Comparison of ENCODE assay signal across 9 mouse cellular contexts in the genomic region with DNA sequence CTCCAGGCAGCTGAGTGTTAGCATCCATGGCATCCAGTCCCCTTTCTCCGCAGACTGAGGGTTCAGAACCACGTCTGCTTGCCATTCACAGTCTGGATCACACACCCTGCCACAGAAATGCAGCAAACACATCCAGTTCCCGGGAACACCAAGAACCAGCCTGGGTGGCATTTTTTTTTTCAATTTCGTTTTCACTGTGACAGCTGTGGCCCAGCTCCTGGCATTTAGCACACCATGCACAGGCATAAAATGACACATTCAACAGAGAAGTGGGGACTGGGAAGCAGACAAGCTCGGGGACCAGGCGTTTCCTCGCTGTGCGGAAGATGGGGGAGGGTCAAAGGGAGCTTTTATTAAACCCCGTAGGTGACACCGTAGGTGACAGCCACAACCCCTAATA. TPM values are rescaled to one million over a fixed set of nuclear protein-coding genes. Genes with fewer than 3 reads are reported as not detected.
A peak's percentile ranks its signal among the peaks of the same experiment; 100 is the strongest.
DNase-seq lines count a peak whose midpoint lies in the region; ATAC-seq and TF ChIP-seq lines count a peak whose summit lies in the region.
"Had no signal": no experiment of that assay in that cellular context is flagged by ENCODE, and none has a peak within 500 bp of the region (broad histone marks: within the 10 kb centered on the region; RNA-seq: fewer than 3 reads in every experiment).

No protein-coding gene starts in this region.

- no peak for TF ChIP-seq RAD21 in CH12.LX (IDR thresholded peaks at IDR 0.05; ENCODE audit: low read depth, low read length)

- no peak overlapping the region for H3K4me2 ChIP-seq in forebrain, embryonic 13.5 days
- H3K4me2 ChIP-seq in forebrain, embryonic 11.5 days (ENCODE audit: low read depth, low read length, severe bottlenecking): no peak overlapping the region
- peak overlapping the region; percentile 54 for H3K4me2 ChIP-seq in CH12.LX (ENCODE audit: insufficient read depth, low read depth, poor library complexity, severe bottlenecking)
- H3K4me2 ChIP-seq in limb, embryonic 13.5 days (replicated peaks): peak overlapping the region; percentile 25; the same call in 1 of the 2 replicates

- no peaks in the 10 kb centered on the region for H3K9me3 ChIP-seq in forebrain, embryonic 13.5 days (replicated peaks)
- H3K9me3 ChIP-seq in forebrain, embryonic 11.5 days (ENCODE audit: control insufficient read depth, low read length): no peaks in the 10 kb centered on the region
- no peaks in the 10 kb centered on the region for H3K9me3 ChIP-seq in CH12.LX (replicated peaks; ENCODE audit: low read length)
- H3K9me3 ChIP-seq in limb, embryonic 13.5 days: no peaks in the 10 kb centered on the region

- no peak for TF ChIP-seq EP300 in CH12.LX (IDR thresholded peaks at IDR 0.05; ENCODE audit: low read length)

- TF ChIP-seq CTCF in CH12.LX (conservative IDR thresholded peaks at IDR 0.05 in 1 of 2, IDR thresholded peaks at IDR 0.05 in 1 of 2; ENCODE audit: low read depth in 2 of 2, low read length in 2 of 2): no peak

- peaks cover 10% of the 10 kb centered on the region for H3K4me1 ChIP-seq in forebrain, embryonic 13.5 days
- H3K4me1 ChIP-seq in forebrain, embryonic 11.5 days (replicated peaks; ENCODE audit: control insufficient read depth, insufficient read depth, low read length): peaks cover 2% of the 10 kb centered on the region; the same call in 1 of the 2 replicates
- peaks cover 48 to 95% of the 10 kb centered on the region in 2 experiments for H3K4me1 ChIP-seq in CH12.LX (ENCODE audit: control insufficient read depth in 1 of 2, insufficient read depth in 2 of 2)
- H3K4me1 ChIP-seq in limb, embryonic 13.5 days: peaks cover 22% of the 10 kb centered on the region

- no peaks in the 10 kb centered on the region for H3K27me3 ChIP-seq in forebrain, embryonic 13.5 days
- no peaks in the 10 kb centered on the region for H3K27me3 ChIP-seq in forebrain, embryonic 11.5 days (ENCODE audit: control insufficient read depth, insufficient read depth, low read length)
- H3K27me3 ChIP-seq in CH12.LX (replicated peaks): no peaks in the 10 kb centered on the region
- no peaks in the 10 kb centered on the region for H3K27me3 ChIP-seq in limb, embryonic 13.5 days

- H3K36me3 ChIP-seq in forebrain, embryonic 13.5 days (ENCODE audit: poor library complexity, severe bottlenecking): no peaks in the 10 kb centered on the region
- no peaks in the 10 kb centered on the region for H3K36me3 ChIP-seq in forebrain, embryonic 11.5 days (ENCODE audit: control insufficient read depth, insufficient read depth, low read length)
- H3K36me3 ChIP-seq in CH12.LX (replicated peaks in 1 of 2; ENCODE audit: control insufficient read depth in 1 of 2, insufficient read depth in 1 of 2, low read length in 1 of 2): peaks cover 0 to 8% of the 10 kb centered on the region in 2 experiments
- H3K36me3 ChIP-seq in limb, embryonic 13.5 days: peaks cover 21% of the 10 kb centered on the region

- DNase-seq in forebrain, embryonic 11.5 days (ENCODE audit: low spot score): no peak
- peak; percentile 68 for DNase-seq in layer of hippocampus, adult 11-12 months (ENCODE audit: low spot score)
- DNase-seq in layer of hippocampus, postnatal 25 days (ENCODE audit: extremely low spot score in 1 of 2, low spot score in 1 of 2): no peak
- no peak for DNase-seq in CH12.LX (ENCODE audit: extremely low read depth)
- no peak for DNase-seq in urinary bladder, adult 18-20 months (ENCODE audit: low spot score in 2 of 2)
- no peak for DNase-seq in urinary bladder, postnatal 25 days (ENCODE audit: low spot score)
- DNase-seq: gastrocnemius, postnatal 36 days had no signal

- WGBS in forebrain, embryonic 13.5 days: 59% methylated on average over 10 of the region's 10 CpGs
- WGBS in forebrain, embryonic 11.5 days: 65% methylated on average over 10 of the region's 10 CpGs
- WGBS in limb, embryonic 13.5 days: 39% methylated on average over 10 of the region's 10 CpGs

- dilution Hi-C loops in CH12.LX (cut with MboI; ENCODE audit: extremely low pct_ligation_motif_present, extremely low pct_unique_long_range_greater_than_20kb, low sequenced_read_pairs): no loop called here

- H3K9ac ChIP-seq in forebrain, embryonic 13.5 days: no peak overlapping the region
- H3K9ac ChIP-seq in forebrain, embryonic 11.5 days (ENCODE audit: low read length): no peak overlapping the region
- H3K9ac ChIP-seq in CH12.LX (ENCODE audit: insufficient read depth, low read depth): peak overlapping the region; percentile 10
- H3K9ac ChIP-seq in limb, embryonic 13.5 days: no peak overlapping the region

- ATAC-seq in forebrain, embryonic 13.5 days: 0 out of 2 replicates have a peak, but pooled peaks have one; percentile 6
- no peak for ATAC-seq in forebrain, embryonic 11.5 days (replicated peaks; ENCODE audit: low FRiP score)
- ATAC-seq in limb, embryonic 13.5 days (ENCODE audit: low FRiP score, low read depth): no peak

- no peak overlapping the region for H3K27ac ChIP-seq in forebrain, embryonic 13.5 days
- H3K27ac ChIP-seq in forebrain, embryonic 11.5 days (ENCODE audit: low read depth, low read length): no peak overlapping the region
- H3K27ac ChIP-seq in CH12.LX (ENCODE audit: insufficient read depth, low read depth): peak overlapping the region; percentile 13; the same call in 1 of the 2 replicates
- H3K27ac ChIP-seq in limb, embryonic 13.5 days: 0 out of 2 replicates have a peak overlapping the region, but pooled peaks have one; percentile 3

- in situ Hi-C loops in CH12.LX (cut with MboI; ENCODE audit: low pct_ligation_motif_present, low pct_unique_long_range_greater_than_20kb, low sequenced_read_pairs): no loop called here

- H3K4me3 ChIP-seq in forebrain, embryonic 13.5 days: no peak overlapping the region
- H3K4me3 ChIP-seq in forebrain, embryonic 11.5 days (ENCODE audit: low read depth, low read length): no peak overlapping the region
- peak overlapping the region in 2 of 3 experiments; percentile 2 to 31 for H3K4me3 ChIP-seq in CH12.LX (replicated peaks in 1 of 3; ENCODE audit: low read depth in 2 of 3, low read length in 2 of 3, poor library complexity in 1 of 3)
- no peak overlapping the region for H3K4me3 ChIP-seq in limb, embryonic 13.5 days

- no peak; the same call in 1 of the 2 replicates for TF ChIP-seq POLR2A in CH12.LX (IDR thresholded peaks at IDR 0.05; ENCODE audit: low read depth, low read length)

- H3K79me2 ChIP-seq in CH12.LX (replicated peaks; ENCODE audit: control insufficient read depth, extremely low read depth, insufficient read depth, poor library complexity, severe bottlenecking): no peaks in the 10 kb centered on the region

TF ChIP-seq in CH12.LX, 34 proteins besides CTCF, POLR2A, EP300 and RAD21:
- TF ChIP-seq ELF1 (IDR thresholded peaks at IDR 0.05; ENCODE audit: low read depth, low read length) (0 out of 2 replicates have a peak, but pooled peaks have one; percentile 13), IRF4 (IDR thresholded peaks at IDR 0.05; ENCODE audit: low read depth, low read length) (0 out of 2 replicates have a peak, but pooled peaks have one; percentile 14), TCF12 (IDR thresholded peaks at IDR 0.05; ENCODE audit: low read depth, low read length) (no peak), ZNF384 (IDR thresholded peaks at IDR 0.05; ENCODE audit: low read depth, low read length) (peak; percentile 31; the same call in 1 of the 2 replicates)

RNA-seq across cellular contexts. Expression of a gene that starts 55.6 kb away (rescaled TPM):
- 0.67 and 1.4 TPM in 2 replicates for polyA plus RNA-seq in forebrain, embryonic 13.5 days (2015; fragmentation: Nextera tagmentation; extraction: Ambion mirVana)
- 0.55 and 1.1 TPM in 2 replicates for polyA plus RNA-seq in forebrain, embryonic 11.5 days (2014; fragmentation: Nextera tagmentation; extraction: Ambion mirVana)
- 100 to 1,000 TPM; 309 to 310 TPM for total RNA-seq in layer of hippocampus, postnatal 25 days (2021)
- total RNA-seq in CH12.LX (2012; rRNA removed) (0.34 and 0.42 TPM in 2 replicates), CH12.LX (2014; rRNA removed) (0.51 and 0.80 TPM in 2 replicates)
- 0.61 and 0.67 TPM in 2 replicates for polyA plus RNA-seq in CH12.LX (2012; ENCODE audit: insufficient read length, low read depth)
- 2.8 and 4.6 TPM in 2 replicates for polyA plus RNA-seq in limb, embryonic 13.5 days (2015; fragmentation: Nextera tagmentation; extraction: Ambion mirVana)

Comparison
In these comparisons a context has a peak if more than half of its experiments do, and no peak if none do; other contexts are left out.
1. H3K27ac ChIP-seq: peak in CH12.LX (single experiment) and limb, embryonic 13.5 days (single experiment); none in forebrain, embryonic 13.5 days (single experiment) and forebrain, embryonic 11.5 days (single experiment).
2. H3K4me2 ChIP-seq: peak in CH12.LX (single experiment) and limb, embryonic 13.5 days (single experiment); none in forebrain, embryonic 13.5 days (single experiment) and forebrain, embryonic 11.5 days (single experiment).
3. H3K4me3 ChIP-seq: peak in CH12.LX (2 of 3); none in forebrain, embryonic 13.5 days (single experiment), forebrain, embryonic 11.5 days (single experiment) and limb, embryonic 13.5 days (single experiment).